Mouse (Mus musculus): ENCODE measurements around the gene Iffo2. TPM values are rescaled to one million over a fixed set of nuclear protein-coding genes. Genes with fewer than 3 reads are reported as not detected.

The Iffo2 gene
- polyA plus RNA-seq, 1 experiment from 2014 or later: 3.4 TPM

- no peak overlapping the region for H3K9ac ChIP-seq (ENCODE audit: low read length)
- no peak overlapping the region for H3K4me3 ChIP-seq (ENCODE audit: low read depth, low read length)
- DNase-seq (ENCODE audit: low spot score): no peak
- WGBS: 88% methylated on average over 2 of the region's 2 CpGs
- H3K27ac ChIP-seq (ENCODE audit: low read depth, low read length): no peak overlapping the region
- no peaks in the 10 kb centered on the region for H3K36me3 ChIP-seq (ENCODE audit: control insufficient read depth, insufficient read depth, low read length)
- H3K4me2 ChIP-seq (ENCODE audit: low read depth): no peak overlapping the region
- no peak for ATAC-seq (ENCODE audit: insufficient read depth, low FRiP score, low TSS enrichment)
- H3K4me1 ChIP-seq (ENCODE audit: control insufficient read depth, insufficient read depth, low read length): no peaks in the 10 kb centered on the region
- H3K27me3 ChIP-seq (ENCODE audit: control insufficient read depth, insufficient read depth, low read length): no peaks in the 10 kb centered on the region
- no peaks in the 10 kb centered on the region for H3K9me3 ChIP-seq (ENCODE audit: control insufficient read depth, low read length)
Observed at GRCm38 (mm10) chr4:139512985-139513384, 17.4 kb upstream of the Iffo2 start.

GRCm38 (mm10) chr4:139519221-139519620 is 11.1 kb upstream of the Iffo2 start:
- H3K9me3 ChIP-seq (ENCODE audit: control insufficient read depth, low read length): no peaks in the 10 kb centered on the region
- no peaks in the 10 kb centered on the region for H3K4me1 ChIP-seq (ENCODE audit: control insufficient read depth, insufficient read depth, low read length)
- no peak overlapping the region for H3K9ac ChIP-seq (ENCODE audit: low read length)
- H3K4me3 ChIP-seq (ENCODE audit: low read depth, low read length): no peak overlapping the region
- ATAC-seq (ENCODE audit: insufficient read depth, low FRiP score, low TSS enrichment) (no peak), DNase-seq (ENCODE audit: low spot score) (no peak)
- H3K27me3 ChIP-seq (ENCODE audit: control insufficient read depth, insufficient read depth, low read length): no peaks in the 10 kb centered on the region
- H3K27ac ChIP-seq (ENCODE audit: low read depth, low read length): no peak overlapping the region
- H3K36me3 ChIP-seq (ENCODE audit: control insufficient read depth, insufficient read depth, low read length): no peaks in the 10 kb centered on the region
- 84% methylated on average over 6 of the region's 6 CpGs for WGBS
- H3K4me2 ChIP-seq (ENCODE audit: low read depth): no peak overlapping the region

- Histone ChIP-seq H3K4me1 (ENCODE audit: control insufficient read depth, insufficient read depth, low read length) (no peaks in the 10 kb centered on the region), H3K27ac (ENCODE audit: low read depth, low read length) (no peak overlapping the region), H3K9me3 (ENCODE audit: control insufficient read depth, low read length) (no peaks in the 10 kb centered on the region), H3K4me3 (ENCODE audit: low read depth, low read length) (no peak overlapping the region), H3K36me3 (ENCODE audit: control insufficient read depth, insufficient read depth, low read length) (no peaks in the 10 kb centered on the region), H3K9ac (ENCODE audit: low read length) (no peak overlapping the region), H3K4me2 (ENCODE audit: low read depth) (no peak overlapping the region), H3K27me3 (ENCODE audit: control insufficient read depth, insufficient read depth, low read length) (no peaks in the 10 kb centered on the region)
- 90% methylated on average over 10 of the region's 10 CpGs for WGBS
- ATAC-seq (ENCODE audit: insufficient read depth, low FRiP score, low TSS enrichment) (no peak), DNase-seq (ENCODE audit: low spot score) (no peak)
Observed at GRCm38 (mm10) chr4:139521926-139522325, 8.4 kb upstream of the Iffo2 start.

- DNase-seq (ENCODE audit: low spot score): no peak
- no peak overlapping the region for H3K4me2 ChIP-seq (ENCODE audit: low read depth)
- no peaks in the 10 kb centered on the region for H3K4me1 ChIP-seq (ENCODE audit: control insufficient read depth, insufficient read depth, low read length)
- ATAC-seq (ENCODE audit: insufficient read depth, low FRiP score, low TSS enrichment): no peak
- no peak overlapping the region for H3K9ac ChIP-seq (ENCODE audit: low read length)
- 71% methylated on average over 12 of the region's 12 CpGs for WGBS
- no peaks in the 10 kb centered on the region for H3K36me3 ChIP-seq (ENCODE audit: control insufficient read depth, insufficient read depth, low read length)
- H3K27ac ChIP-seq (ENCODE audit: low read depth, low read length): no peak overlapping the region
- no peaks in the 10 kb centered on the region for H3K27me3 ChIP-seq (ENCODE audit: control insufficient read depth, insufficient read depth, low read length)
- H3K4me3 ChIP-seq (ENCODE audit: low read depth, low read length): no peak overlapping the region
- H3K9me3 ChIP-seq (ENCODE audit: control insufficient read depth, low read length): no peaks in the 10 kb centered on the region
Observed at GRCm38 (mm10) chr4:139526475-139526874, 3.9 kb upstream of the Iffo2 start.

DNA sequence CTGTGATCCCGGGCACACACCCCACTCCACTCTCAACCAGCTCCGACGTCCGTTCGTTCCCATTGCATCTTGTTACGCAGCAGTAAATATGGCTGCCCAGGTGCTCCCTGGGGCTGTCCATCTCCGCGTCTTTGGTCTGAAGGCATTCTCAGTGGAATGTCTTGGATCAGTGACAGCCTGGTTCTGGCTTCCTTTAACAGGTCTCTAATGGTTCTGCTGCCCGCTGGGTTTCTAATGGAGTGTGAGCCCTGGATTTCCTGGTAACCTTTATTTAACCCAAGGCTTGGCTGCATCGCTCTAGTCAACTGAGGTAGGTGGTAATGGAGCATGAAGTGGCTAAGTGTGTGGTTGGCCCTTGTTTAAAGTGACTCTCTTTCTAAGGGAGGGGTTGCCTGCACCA is 1.7 kb downstream of the Iffo2 start:
- no peak overlapping the region for H3K4me2 ChIP-seq (ENCODE audit: low read depth)
- no peak overlapping the region for H3K27ac ChIP-seq (ENCODE audit: low read depth, low read length)
- no peak overlapping the region for H3K4me3 ChIP-seq (ENCODE audit: low read depth, low read length)
- ATAC-seq (ENCODE audit: insufficient read depth, low FRiP score, low TSS enrichment): no peak
- no peaks in the 10 kb centered on the region for H3K4me1 ChIP-seq (ENCODE audit: control insufficient read depth, insufficient read depth, low read length)
- no peaks in the 10 kb centered on the region for H3K9me3 ChIP-seq (ENCODE audit: control insufficient read depth, low read length)
- WGBS: 92% methylated on average over 10 of the region's 10 CpGs
- no peak for DNase-seq (ENCODE audit: low spot score)
- H3K9ac ChIP-seq (ENCODE audit: low read length): no peak overlapping the region
- no peaks in the 10 kb centered on the region for H3K36me3 ChIP-seq (ENCODE audit: control insufficient read depth, insufficient read depth, low read length)
- H3K27me3 ChIP-seq (ENCODE audit: control insufficient read depth, insufficient read depth, low read length): no peaks in the 10 kb centered on the region

DNA sequence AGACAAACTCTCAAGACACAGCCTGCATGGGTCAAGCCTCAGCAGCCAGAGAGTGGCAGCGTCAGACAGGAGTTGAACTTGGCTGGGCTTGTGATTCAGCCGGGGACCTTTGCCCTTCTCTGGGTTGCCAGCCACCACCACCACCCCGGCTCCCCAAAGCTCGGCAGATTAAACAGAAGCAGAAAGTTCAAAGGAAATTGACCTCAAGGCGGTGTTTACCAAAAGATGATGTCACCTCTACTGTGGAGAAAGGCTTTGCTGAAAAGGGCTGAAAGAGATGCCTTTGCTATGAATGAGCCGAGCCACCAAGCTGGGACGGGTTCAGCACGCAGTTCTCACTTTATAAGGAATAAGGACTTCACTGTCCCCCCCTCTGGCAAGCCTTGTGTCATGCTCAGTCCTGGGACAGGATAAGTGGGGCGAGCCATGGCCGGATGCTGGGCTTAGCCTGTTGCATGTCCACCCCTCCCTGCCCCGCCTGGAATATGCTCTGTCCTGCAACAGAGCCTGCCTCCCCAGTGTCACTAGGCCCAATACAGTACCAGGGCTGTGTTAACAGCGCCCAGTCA is 4.9 kb downstream of the Iffo2 start:
- WGBS: 40% methylated on average over 12 of the region's 12 CpGs
- Histone ChIP-seq H3K27ac (ENCODE audit: low read depth, low read length) (no peak overlapping the region), H3K4me2 (ENCODE audit: low read depth) (no peak overlapping the region), H3K9ac (ENCODE audit: low read length) (no peak overlapping the region), H3K9me3 (ENCODE audit: control insufficient read depth, low read length) (no peaks in the 10 kb centered on the region), H3K4me1 (ENCODE audit: control insufficient read depth, insufficient read depth, low read length) (no peaks in the 10 kb centered on the region), H3K4me3 (ENCODE audit: low read depth, low read length) (no peak overlapping the region), H3K27me3 (ENCODE audit: control insufficient read depth, insufficient read depth, low read length) (no peaks in the 10 kb centered on the region), H3K36me3 (ENCODE audit: control insufficient read depth, insufficient read depth, low read length) (no peaks in the 10 kb centered on the region)
- DNase-seq (ENCODE audit: low spot score) (peak; percentile 17), ATAC-seq (ENCODE audit: insufficient read depth, low FRiP score, low TSS enrichment) (no peak)

GRCm38 (mm10) chr4:139535719-139536118 is 5.4 kb downstream of the Iffo2 start:
- Histone ChIP-seq H3K9ac (ENCODE audit: low read length) (no peak overlapping the region), H3K27ac (ENCODE audit: low read depth, low read length) (no peak overlapping the region), H3K9me3 (ENCODE audit: control insufficient read depth, low read length) (no peaks in the 10 kb centered on the region), H3K4me1 (ENCODE audit: control insufficient read depth, insufficient read depth, low read length) (no peaks in the 10 kb centered on the region), H3K27me3 (ENCODE audit: control insufficient read depth, insufficient read depth, low read length) (no peaks in the 10 kb centered on the region), H3K4me3 (ENCODE audit: low read depth, low read length) (no peak overlapping the region), H3K4me2 (ENCODE audit: low read depth) (no peak overlapping the region), H3K36me3 (ENCODE audit: control insufficient read depth, insufficient read depth, low read length) (no peaks in the 10 kb centered on the region)
- DNase-seq (ENCODE audit: low spot score): no peak
- no peak for ATAC-seq (ENCODE audit: insufficient read depth, low FRiP score, low TSS enrichment)
- WGBS: 58% methylated on average over 7 of the region's 7 CpGs

DNA sequence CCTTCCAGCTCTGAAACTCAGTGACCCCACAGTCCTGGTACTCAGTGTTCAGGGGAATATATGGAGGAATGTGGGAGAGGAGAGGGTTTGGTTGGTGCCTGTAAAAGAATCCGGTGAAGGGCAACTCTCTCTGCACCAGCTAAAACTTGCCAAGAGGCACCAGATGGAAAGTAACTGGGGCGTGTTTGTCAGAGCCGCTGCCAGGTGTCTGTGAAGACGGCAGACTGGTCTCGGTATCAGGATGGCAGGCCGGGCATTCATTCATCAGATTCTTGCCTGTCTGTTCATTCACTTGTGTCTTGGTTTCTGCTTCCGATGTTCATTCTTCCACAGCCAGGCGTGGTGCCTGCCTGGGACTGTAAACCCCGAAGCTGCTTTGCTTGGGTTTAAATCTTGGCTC is 6.4 kb downstream of the Iffo2 start:
- ATAC-seq (ENCODE audit: insufficient read depth, low FRiP score, low TSS enrichment): no peak
- no peak for DNase-seq (ENCODE audit: low spot score)
- no peaks in the 10 kb centered on the region for H3K9me3 ChIP-seq (ENCODE audit: control insufficient read depth, low read length)
- H3K4me2 ChIP-seq (ENCODE audit: low read depth): no peak overlapping the region
- no peaks in the 10 kb centered on the region for H3K36me3 ChIP-seq (ENCODE audit: control insufficient read depth, insufficient read depth, low read length)
- H3K4me3 ChIP-seq (ENCODE audit: low read depth, low read length): no peak overlapping the region
- WGBS: 87% methylated on average over 9 of the region's 9 CpGs
- no peak overlapping the region for H3K27ac ChIP-seq (ENCODE audit: low read depth, low read length)
- H3K4me1 ChIP-seq (ENCODE audit: control insufficient read depth, insufficient read depth, low read length): no peaks in the 10 kb centered on the region
- H3K27me3 ChIP-seq (ENCODE audit: control insufficient read depth, insufficient read depth, low read length): no peaks in the 10 kb centered on the region
- no peak overlapping the region for H3K9ac ChIP-seq (ENCODE audit: low read length)

- Histone ChIP-seq H3K36me3 (ENCODE audit: control insufficient read depth, insufficient read depth, low read length) (no peaks in the 10 kb centered on the region), H3K27ac (ENCODE audit: low read depth, low read length) (no peak overlapping the region), H3K4me3 (ENCODE audit: low read depth, low read length) (no peak overlapping the region), H3K4me2 (ENCODE audit: low read depth) (no peak overlapping the region), H3K4me1 (ENCODE audit: control insufficient read depth, insufficient read depth, low read length) (no peaks in the 10 kb centered on the region), H3K9ac (ENCODE audit: low read length) (no peak overlapping the region), H3K9me3 (ENCODE audit: control insufficient read depth, low read length) (no peaks in the 10 kb centered on the region), H3K27me3 (ENCODE audit: control insufficient read depth, insufficient read depth, low read length) (no peaks in the 10 kb centered on the region)
- WGBS: 91% methylated on average over 7 of the region's 7 CpGs
- DNase-seq (ENCODE audit: low spot score) (no peak), ATAC-seq (ENCODE audit: insufficient read depth, low FRiP score, low TSS enrichment) (no peak)
Observed at GRCm38 (mm10) chr4:139540784-139541183, 10.4 kb downstream of the Iffo2 start.

Data from neural tube, embryonic 11.5 days (tissue).